Mouse (Mus musculus) granulocyte monocyte progenitor cell, adult 5-6 weeks (primary cell): ENCODE results near the gene Akna. TPM values are rescaled to one million over a fixed set of nuclear protein-coding genes. Genes with fewer than 3 reads are reported as not detected.

Experiments used
- ATAC-seq: replicated peaks from 2 replicates; pipeline ENCODE4 v1.8.0; 2016; ENCODE audit warnings: mild to moderate bottlenecking, moderate TSS enrichment, inconsistent platforms; ENCODE audit not compliant: poor library complexity, severe bottlenecking
- total RNA-seq, 2 experiments: library from RNA; stranded (forward) in 1 of 2; stranded (reverse) in 1 of 2; fragments of 200-712, 200-1000 nt in 1 of 2; fragments of >200 nt in 1 of 2; fragmentation: Nextera tagmentation in 1 of 2; gene quantifications; 2 replicates each; pipeline ENCODE4 v1.2.3; 2014 to 2017

The Akna gene
- total RNA-seq, 2 experiments from 2014 or later = 13.6 to 33.6 TPM

DNA sequence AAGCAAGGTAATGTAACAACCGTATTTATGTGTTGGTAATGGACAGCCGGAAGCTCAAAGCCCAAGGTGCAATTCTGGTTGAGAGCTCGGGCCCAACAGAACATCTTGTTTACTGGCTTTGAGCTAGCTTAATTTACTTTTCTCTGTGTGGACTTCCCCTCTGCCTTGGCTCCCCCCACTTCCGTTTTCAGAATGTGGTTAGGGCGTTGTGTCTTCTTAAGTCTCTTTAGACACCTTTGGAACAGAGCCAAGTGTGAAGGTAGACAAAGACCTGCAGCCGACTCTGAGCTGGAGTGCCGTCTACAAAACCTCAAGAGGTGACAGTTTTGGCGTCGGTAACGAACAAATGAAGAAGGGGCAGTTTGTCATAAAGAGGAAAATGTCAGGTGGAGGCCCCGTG lies 17.4 kb downstream of the Akna start:
- ATAC-seq = peak; percentile 59

DNA sequence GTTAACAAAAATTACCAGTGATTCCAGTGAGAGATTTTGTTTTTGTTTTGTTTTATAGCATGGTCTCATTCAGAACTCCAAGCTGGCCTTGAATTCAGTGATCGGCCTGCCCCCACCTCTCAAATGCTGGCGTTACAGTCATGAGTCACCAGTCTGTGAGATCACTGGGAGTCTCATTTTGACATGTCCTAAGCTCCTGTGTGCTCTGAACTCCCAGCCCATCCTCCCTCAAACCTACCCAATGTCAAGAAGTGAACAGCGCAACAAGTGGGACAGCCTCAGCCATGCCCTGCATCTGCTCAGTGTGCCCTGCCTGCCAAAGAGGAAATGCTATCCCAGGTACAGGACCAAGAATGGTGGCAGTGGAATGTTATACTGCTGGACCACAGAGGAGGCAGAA lies 17.9 kb downstream of the Akna start:
- no peak for ATAC-seq

DNA sequence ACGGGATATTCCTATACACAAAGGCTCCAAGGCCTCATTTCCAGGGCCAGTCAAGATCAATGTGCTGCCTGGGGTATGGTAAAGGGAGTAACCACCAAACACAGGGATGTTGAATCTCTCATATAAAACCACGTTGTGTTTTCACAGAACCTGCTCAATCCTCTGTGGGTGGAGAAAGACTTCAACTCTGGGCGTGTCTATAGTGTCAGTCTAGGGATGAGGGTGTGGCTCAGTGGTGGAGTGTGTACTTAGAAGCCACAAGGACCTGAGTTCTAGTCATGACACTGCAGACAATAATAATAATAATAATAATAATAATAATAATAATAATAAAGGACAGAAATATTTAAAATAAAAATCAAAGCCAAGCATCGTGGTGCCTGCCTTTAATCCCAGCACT lies 18.9 kb downstream of the Akna start:
- ATAC-seq = no peak

DNA sequence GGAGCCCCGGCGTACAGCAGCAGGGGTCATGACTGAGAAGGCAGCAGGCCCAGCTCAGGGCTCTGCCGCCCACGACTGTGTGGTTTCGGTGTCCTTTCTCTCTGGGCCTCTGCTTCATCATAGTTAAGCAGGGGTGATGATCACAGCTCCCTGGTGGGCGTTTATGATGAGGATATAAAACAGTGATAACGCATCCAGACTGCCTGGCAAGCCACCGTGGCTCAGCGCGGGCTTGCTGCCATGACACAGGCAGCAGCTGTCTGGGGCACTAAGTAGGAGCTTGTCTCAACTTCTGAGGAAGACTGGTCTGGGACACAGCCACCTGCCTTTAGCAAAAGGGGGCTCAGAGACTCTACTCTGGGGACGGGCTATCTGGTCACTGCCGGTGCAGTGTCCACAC lies 19.7 kb downstream of the Akna start:
- no peak for ATAC-seq

DNA sequence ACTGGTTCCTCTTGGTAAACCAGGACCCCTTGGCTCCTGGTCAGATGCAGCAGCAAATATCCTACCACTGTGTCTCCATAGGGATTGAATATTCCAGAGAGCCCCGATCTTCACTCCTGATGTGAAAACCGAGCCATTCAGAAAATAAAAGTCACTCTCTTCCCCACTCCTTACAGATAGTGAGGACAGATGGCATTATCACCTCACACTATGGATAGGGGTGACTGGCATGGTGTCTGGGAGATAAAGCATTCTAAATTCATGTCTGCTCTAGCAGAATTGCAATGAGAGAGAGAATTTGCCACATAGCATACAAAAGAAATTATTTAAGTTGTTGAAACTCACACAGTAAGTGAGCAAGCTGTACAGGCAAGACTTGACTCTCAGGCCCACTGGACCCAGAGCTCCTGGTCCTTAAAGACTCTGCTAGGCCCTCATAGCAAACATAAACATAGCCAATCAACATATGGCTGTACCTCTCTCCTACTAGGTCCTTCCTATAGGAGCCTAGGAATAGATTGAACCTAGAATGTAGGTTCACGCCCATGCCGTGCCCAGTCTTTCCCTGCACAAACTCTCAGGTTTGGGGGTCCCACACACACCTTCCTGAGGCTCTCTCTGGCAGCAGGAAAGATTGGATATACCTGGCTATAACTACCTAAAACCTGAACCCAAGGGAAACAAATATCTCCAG lies 20.3 kb downstream of the Akna start:
- no peak for ATAC-seq

DNA sequence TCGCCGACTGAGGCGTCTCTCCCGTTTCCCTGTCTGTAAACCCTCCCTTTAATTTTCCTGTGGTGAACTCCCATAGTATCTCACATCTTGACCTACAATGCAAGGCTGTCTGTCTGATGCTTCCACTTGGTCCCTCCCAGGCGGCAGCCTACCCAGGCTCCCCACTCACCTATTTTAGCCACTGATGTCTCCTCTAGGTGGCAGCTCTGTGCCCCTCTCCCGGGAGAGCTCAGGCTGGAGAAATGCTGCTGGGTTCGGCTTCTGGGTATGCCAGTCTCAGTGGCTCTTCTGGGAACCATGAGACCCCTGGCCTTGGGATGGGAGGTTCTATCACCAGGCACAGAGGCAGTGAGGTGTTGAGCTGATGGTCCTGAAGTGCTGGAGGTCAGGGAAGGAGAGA lies 25.7 kb downstream of the Akna start:
- ATAC-seq = no peak

DNA sequence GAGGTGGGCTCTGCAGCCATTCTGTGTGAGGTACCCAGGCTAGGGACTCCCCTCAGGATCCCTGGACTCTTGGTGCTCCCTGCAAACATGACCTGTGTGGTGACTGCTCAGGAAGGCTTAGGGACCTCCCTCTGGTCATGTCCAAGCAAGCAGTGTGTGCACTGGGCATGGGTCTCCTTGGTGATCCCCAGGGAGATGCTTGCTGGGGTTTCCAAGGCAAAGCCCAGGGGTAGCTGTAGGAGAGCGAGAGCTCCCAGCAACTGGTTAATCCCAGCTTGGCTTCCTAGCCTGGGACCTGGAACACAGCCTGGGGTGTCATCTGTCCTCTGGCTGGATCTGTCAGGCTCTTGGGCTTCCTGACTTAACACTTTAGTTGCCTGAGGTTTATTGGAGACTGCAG lies 27.8 kb downstream of the Akna start:
- ATAC-seq = no peak

DNA sequence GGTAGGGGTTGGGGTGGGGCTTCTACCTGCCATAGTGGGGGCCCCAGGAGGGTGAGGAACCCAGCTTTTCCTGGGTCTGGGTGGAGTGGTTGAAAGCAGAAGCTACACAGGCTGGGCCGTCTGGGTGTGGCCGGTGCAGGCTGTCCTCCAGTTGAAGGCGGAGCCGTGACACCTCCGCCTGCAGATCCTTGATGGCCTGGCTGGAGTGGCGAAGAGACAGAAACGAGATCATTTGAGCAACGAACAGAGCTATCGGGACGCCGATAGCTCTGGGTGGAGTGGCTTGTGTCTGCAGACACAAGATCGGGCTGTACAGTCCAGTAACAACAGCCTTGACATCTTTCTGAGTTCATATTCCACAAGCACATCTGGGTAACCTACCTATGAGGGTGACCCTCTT lies 28.8 kb downstream of the Akna start:
- ATAC-seq = 0 out of 2 replicates have a peak, but pooled peaks have one; percentile 28

DNA sequence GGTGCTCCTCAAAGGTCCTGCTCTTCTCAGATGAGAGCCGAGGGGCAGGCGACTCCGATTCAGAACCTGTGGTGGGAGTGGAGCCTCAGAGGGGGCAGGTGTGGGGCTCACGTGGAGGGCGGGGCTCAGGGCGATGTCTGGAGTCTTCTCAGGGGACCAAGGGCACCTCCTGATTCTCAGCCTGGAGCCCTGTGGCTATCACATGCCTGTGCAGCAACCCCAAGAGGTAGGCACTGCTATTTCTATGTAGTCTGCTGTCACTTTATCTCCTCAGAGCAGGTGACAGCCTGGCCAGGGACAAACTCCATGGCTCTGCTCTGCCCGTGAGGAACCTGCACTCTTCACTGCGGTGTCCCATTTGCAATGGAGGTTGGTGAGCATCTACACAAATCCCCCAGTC lies 29.8 kb downstream of the Akna start:
- ATAC-seq = no peak

DNA sequence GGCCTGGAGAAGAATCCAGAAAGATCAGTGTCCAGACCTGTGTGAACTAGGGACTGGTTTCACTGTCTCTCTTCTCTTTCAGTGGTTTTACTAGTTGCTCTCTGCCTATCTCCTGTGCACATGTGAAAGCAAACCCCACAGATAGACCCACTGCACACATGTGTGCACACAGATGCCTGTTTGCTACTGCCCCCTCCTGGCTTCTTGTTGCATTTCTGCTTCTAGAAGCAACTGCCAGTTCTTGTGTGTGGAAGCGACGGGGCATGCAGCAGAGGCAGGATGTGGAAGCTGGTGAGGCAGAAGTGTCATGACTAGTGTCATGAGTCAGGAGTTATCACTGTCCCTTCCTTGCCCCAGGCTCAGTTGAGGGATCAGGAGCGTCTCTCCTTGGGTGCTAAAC lies 31.3 kb downstream of the Akna start:
- peak; percentile 52 for ATAC-seq

DNA sequence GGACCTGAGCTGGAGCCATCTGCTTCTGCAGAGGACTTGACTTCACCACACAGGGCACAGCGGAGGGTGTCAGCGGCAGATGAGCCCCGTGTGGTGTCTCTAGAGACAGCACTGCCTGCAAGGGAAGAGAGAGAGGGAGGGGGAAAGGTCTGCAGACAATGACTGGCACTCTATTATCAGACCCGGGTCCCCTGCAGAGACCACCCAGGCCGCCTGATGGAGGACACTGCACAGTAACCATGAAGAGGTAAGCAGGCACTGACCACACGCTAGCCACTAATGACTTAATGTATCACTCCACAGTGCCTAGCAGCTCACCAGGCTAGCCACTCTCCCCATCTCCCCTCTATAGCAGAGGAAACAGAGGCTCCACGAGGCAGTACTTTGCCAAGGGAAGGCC lies 32.3 kb downstream of the Akna start:
- no peak for ATAC-seq

DNA sequence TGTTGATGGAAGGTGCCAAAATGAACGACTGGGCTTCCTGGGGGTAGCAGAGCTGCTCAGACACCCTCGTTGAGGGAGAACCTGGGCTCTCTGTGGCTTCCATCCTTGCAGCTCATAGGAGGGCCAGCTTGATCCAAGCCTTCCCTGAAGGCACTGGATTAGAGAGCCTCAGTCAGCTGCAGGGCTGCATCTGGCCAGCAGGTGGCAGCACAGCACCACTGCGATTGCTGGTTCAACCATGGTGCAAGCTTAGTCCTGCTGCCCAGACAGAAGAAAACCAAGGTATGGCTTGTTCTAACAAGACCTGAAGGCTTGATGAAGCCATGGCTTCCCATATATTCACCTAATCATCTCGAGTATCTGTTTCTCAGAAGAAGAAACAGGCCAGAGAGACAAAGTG lies 34.6 kb downstream of the Akna start:
- ATAC-seq = peak; percentile 74

DNA sequence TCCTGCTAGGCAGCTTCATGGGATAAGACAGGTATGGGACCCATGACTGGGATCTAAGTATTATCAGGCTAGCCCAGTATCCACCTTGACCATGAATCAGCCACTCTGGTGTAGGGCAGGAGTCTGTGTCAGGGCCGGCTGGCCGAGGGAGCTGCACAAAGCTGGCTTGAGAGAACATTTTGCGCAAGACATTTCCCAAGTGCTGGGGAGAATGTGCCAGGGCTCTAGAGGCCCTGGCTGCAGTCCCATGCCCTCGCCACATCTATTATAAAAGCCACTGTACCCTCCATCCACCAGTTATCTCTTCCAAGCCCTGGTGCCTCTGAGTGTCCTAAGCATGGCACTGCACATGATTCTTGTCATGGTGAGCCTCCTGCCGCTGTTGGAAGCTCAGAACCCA lies 41.0 kb downstream of the Akna start, which contains the start of gene Orm2:
Gene Orm2, plus strand, starts transcription at position 300 of the 400 bp plus-strand sequence.
- ATAC-seq = 0 out of 2 replicates have a peak, but pooled peaks have one; percentile 4

DNA sequence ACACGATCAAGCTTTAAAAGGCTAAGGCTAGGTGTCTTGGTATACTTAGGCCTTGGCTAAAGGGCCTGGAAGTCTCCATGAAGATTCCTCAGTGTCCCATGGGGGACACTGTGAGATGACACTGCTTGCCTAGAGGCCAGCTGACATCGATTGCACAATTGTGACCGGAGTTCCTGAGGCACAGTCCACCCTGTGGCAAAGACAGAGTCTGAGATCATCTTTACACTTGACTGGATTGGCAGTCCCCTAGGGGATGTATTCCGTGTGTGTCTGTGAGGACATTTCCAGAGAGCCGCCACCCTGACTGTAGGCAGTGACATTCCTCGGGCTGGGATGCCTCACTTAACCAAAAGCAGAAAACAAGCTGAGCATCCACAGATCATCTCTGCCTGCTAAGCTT lies 43.3 kb downstream of the Akna start:
- no peak for ATAC-seq

DNA sequence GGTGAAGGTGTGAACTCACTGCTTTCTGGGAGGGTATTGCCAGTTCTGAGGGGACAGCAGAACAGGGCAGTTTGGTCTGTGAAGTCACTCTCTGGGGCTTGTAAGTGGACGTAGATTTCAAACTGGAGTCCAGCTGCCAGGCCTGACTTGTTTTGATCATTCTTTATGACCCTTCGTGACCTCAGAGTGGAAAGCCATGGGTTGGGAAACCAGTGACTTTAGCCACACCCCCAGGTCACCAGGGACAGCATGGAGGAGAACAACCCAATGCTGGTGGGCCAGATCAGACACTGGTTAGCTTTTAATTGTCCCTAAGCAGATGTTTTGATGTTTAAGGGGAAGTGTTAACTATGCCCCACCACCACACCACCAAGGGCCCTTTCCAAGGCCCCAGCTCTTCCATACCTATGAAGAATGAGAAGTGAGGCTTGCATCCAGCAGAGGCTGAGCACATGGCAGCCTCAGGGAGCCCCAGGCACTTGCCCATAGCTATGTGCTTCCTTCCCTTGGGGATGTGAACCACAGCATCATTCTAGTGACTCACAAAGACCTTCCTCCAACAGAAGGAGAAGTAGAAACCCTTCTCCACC lies 46.1 kb downstream of the Akna start:
- ATAC-seq = peak; percentile 50

DNA sequence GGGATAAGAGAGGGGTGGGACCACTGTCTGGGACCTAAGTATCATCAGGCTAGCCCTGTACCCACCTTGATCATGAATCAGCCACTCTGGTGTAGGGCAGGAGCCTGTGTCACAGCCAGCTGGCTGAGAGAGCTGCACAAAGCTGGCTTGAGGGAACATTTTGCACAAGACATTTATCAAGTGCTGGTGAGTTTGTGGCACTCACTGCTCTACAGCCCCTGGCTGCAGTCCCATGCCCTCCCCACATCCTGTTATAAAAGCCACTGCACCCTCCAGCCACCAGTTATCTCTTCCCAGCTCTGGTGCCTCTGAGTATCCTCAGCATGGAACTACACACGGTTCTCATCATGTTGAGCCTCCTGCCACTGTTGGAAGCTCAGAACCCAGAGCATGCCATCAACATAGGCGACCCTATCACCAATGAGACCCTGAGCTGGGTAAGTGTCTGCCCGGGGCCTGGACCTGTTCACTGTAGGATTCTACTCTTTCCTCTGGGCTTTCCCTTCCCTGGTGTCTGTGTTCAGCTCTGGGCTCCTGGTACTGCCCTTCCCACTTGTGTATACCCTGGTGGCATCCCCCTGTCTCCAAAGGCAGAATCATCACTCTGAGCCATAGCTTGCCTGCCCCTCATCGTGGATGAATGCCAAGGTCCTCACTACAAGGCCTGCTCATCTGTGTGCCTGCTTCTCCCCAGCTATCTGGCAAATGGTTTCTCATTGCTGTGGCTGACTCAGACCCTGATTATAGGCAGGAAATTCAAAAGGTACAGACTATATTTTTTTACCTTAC lies 47.1 kb downstream of the Akna start, which contains the start of gene Orm3:
Gene Orm3, plus strand, starts transcription at position 286 of the 789 bp plus-strand sequence.
- ATAC-seq = peak; percentile 12

DNA sequence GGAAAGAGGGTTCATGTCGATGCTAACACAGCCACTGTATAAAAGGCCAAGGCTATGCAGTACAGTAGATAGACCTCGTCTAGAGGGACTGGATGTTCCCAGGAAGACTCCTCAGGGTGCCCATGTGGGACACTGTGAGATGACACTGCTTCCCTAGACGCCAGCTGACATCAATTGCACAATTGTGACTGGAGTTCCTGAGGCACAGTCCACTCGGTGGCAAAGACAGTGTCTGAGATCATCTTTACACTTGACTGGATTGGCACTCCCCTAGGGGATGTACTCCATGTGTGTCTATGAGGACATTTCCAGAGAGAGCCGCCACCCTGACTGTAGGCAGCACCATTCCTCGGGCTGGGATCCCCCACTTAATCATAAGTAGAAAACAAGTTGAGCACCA lies 54.6 kb downstream of the Akna start:
- 0 out of 2 replicates have a peak, but pooled peaks have one; percentile 13 for ATAC-seq

DNA sequence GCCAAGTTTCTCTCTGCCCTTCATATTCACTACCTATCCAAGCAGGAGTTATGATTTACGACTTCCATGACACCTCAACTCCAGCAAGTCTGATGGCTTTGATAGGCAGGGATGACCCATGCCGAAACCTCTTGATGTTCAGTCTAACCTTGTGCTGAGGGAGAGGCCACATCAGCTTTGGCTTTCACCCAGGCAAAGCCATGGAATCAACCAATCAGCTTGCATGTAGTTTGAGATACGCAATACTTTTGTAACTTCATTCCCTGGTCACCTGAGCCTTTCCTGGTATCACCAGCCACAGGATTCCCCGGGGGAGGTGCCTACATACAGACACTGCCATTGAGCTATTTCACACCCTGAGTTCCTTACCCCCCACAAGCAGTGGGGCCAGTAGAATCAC lies 56.5 kb downstream of the Akna start:
- no peak for ATAC-seq

DNA sequence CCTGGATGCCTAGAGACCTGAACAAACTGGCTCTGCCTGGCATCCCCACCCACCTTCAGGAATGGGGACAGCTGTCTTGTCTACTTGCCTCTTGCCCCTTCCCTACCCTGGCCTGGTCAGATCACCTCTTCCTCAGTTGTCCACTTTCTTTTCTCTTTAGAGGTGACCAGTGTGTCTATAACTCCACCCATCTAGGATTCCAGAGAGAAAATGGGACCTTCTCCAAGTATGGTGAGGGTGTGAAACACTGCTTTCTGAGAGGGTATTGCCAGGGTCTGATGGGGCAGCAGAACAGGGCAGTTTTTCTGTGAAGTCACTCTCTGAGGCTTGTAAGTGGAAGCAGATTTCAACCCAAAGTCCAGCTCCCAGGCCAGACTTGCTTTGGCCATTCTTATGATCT lies 57.9 kb downstream of the Akna start:
- ATAC-seq = no peak

DNA sequence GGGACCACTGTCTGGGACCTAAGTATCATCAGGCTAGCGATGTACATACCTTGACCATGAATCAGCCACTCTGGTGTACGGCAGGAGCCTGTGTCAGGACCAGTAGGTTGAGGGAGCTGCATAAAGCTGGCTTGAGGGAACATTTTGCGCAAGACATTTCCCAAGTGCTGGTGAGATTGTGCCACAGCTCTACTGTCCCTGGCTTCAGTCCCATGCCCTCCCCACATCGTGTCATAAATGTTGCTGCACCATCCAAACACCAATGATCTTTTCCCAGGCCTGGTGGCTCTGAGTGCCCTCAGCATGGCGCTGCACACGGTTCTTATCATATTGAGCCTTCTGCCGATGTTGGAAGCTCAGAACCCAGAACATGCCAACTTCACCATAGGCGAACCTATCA lies 58.9 kb downstream of the Akna start, which contains the start of gene Orm1:
Gene Orm1, plus strand, starts transcription at position 266 of the 400 bp plus-strand sequence.
- ATAC-seq = peak; percentile 87

DNA sequence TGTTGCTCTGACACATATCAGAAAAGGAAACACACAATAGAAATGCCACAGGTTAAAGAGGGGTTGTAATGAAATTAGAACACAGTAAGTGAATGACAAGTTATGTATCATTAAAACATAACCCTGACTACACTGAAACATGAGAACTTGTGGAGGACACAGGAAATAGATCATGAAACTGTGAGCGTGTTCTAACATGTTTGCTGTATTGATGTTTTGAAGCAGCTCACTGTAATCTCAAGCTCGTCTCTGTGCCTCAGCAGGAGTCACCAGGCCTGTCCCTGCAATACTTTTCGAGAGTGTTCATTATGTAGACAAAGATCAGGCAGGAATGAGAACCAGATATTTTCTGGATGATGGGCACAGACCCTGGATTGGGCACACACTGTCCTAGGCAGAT lies 59.5 kb downstream of the Akna start:
- ATAC-seq = no peak
